Mouse (Mus musculus): ENCODE data around the gene Fbxo33. TPM values are rescaled to one million over a fixed set of nuclear protein-coding genes. Genes with fewer than 3 reads are reported as not detected.
"Not testable (repeated sequence)": the region's sequence is repeated elsewhere in the genome, so short reads cannot be mapped to it uniquely, and the experiment has no call there.

Gene Fbxo33
- total RNA-seq (2021) = 10 to 100 TPM; 32.3 to 34.0 TPM
- long read RNA-seq, experiment 1, transcript Fbxo33-201 (4 exons, 3,688 nt) = major isoform, 21 of 27 reads
- long read RNA-seq, experiment 1, partial matches to known transcripts = 0 of 27 reads
- long read RNA-seq, experiment 1, other reads (novel, unspliced or antisense) = 6 of 27 reads
- long read RNA-seq, experiment 2, transcript Fbxo33-201 (4 exons, 3,688 nt) = major isoform, 12 of 18 reads
- long read RNA-seq, experiment 2, partial matches to known transcripts = 1 of 18 reads
- long read RNA-seq, experiment 2, other reads (novel, unspliced or antisense) = 5 of 18 reads

DNA sequence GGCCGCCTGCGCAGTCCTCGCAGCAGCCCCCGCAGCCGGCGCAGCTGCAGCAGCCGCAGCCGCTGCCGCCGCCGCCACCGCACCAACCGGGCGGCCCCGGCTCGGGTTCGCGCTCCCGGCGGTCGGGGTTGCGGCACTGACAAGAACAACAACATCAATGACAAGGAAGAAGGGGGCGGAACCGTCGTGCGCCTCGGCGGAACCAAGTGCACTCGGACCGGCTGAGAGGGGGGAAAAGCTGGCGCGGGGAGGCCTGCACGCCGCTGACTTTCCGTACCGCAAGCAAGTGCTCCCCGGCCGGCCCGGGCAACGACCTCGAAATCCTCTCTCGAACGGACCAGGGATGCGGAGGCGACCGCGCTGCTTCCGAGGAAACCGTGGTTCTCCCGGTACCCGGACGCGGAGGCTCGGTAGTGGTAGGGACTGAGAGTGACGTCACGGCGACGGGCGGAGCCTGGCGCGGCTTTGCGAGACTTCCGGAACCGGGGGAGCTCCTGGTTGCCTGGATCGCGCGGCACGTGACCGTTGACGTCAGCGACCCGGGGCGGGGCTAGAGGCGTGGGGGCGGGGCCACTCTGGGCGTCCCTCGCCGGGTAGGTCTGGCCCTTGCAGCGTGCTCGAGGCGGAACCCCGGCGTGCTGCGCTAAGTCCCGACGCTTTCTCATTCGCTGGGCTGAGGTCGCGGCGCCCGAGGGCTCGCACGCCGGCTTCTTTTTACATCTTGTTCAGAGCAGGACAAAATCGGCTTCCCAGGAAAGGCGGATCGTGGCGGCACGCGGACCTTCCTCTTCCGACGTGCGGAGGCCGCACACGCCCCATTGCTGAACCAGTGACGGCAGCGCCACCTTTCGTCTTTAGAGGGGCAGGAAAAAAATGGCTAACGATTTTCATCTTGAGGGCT is at the start of gene Fbxo33:
Fbxo33 (minus strand) TSS at position 401 of the 901 bp plus-strand sequence.
- DNase-seq (ENCODE audit: low spot score in 2 of 2) = peak; percentile 97

DNA sequence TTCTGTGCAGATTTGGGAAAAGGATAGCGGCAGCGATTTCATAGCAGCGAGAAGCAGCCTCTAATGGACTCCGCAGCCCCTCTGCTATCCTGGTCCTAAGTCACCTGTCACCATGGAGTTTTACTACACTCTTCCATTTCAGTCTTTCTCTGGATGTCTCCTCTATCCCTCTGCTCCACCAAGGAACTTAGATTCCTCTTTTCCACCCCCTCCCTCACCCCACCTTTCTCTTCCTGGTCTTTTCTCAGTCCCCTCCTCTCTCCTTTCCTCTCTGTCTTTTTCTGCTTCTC is 46.4 kb upstream of the Fbxo33 start:
- no peak for DNase-seq (ENCODE audit: low spot score in 2 of 2)

DNA sequence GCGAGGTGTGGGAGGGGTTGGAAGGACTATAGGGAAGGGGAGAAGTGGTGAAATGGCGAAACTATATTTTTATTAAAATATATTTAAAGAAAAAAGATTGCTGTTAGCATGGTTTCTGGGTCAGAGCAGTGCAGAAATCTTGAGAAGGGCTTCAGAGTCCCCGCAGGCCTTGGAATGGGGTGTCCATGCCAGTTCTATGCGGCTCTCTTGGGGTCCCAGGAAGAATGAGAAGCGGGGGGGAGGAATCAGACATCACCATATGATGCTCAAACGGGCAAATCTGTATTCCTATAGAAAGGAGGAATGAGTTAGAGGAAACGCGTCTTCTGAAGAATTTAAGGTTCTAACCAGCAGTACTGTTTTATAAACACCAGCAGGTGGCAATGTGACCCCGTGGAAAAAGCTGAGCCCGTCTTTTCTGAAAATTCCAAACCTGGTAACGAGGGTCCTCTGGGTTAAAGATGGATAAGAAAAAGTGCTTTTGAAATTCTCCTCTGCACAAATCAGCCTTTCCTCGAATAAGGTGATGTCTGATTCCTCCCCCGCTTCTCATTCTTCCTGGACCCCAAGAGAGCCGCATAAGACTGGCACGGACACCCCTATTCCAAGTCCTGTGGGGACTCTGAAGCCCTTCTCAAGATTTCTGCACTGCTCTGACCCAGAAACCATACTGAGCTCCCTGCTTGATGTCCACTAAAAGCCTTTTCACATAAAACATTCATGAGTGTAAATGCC is 45.8 kb upstream of the Fbxo33 start:
- peak; percentile 73 to 75 for DNase-seq (ENCODE audit: low spot score in 2 of 2)

DNA sequence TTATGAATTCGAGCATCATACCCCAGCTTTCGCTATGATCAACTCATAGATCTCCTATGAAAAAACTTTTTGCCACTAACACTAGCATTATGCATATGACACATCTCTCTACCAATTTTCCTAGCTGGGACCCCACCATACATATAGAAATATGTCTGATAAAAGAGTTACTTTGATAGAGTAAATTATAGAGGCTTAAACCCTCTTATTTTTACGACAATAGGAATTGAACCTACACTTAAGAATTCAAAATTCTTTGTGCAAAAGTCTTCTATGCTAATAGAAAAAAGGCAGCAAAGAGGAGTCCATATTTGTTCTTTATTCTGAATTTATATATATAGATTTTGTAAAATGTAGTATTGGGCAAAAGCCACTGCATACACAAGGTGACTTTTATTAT is 43.3 kb upstream of the Fbxo33 start:
- DNase-seq (ENCODE audit: low spot score in 2 of 2) = no peak

DNA sequence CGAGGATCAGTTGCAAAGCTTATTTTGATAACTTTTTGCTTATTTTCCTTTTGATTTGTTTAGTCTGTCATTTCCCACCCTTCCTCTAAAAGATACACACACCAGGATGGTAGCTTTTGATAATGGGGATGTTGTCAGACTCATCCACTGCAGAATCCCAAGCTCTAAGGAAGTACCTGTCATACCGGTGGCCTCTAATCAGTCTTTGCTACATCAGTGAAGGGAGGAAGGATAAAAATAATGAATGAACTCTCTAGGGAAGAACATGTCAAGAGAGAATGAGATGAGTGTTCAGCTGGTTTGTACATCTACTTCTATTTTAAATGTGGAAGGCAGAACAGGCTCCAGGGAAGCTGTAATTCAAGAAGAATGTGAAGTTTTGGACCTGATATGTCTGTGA is 41.3 kb upstream of the Fbxo33 start:
- no peak for DNase-seq (ENCODE audit: low spot score in 2 of 2)

DNA sequence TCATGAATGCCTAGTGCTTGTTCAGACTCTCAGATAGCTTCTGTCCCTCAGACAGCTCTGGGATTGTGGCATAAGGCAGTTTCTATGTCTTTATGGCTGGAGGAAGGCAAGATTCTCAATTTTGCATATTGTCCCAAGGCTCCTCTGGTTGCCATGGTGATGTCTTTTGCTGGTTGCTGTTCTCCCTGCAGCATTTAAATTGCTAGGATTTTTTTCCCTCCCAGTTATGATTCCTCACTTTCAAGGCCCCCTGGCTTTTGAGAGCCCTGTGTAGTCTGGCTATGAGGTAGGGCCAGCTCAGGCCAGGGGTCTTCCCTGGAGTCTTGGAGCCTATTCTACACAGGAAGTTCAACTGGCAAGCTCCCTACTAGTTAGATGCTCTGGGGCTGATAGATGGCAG is 40.8 kb upstream of the Fbxo33 start:
- peak; percentile 26 to 49 for DNase-seq (ENCODE audit: low spot score in 2 of 2)

DNA sequence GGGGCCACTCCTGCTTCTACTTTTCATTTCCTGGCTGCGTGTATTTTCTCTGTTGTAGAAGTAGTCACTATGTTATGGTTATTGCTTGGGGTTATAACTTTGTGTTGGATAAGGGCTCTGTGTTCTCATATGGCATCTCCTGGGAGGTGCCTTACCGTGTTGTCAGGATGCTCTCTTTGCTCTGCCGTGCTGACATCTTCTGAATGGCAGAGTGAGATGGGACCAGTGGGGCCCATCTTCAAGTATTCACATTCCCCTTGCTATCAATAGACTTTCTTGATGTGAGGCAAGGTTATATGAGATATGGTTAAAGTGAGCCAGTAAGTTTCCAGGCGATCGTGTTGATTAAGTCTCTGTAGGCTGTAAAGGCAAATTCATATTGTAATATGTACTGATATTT is 39.5 kb upstream of the Fbxo33 start:
- no peak for DNase-seq (ENCODE audit: low spot score in 2 of 2)

DNA sequence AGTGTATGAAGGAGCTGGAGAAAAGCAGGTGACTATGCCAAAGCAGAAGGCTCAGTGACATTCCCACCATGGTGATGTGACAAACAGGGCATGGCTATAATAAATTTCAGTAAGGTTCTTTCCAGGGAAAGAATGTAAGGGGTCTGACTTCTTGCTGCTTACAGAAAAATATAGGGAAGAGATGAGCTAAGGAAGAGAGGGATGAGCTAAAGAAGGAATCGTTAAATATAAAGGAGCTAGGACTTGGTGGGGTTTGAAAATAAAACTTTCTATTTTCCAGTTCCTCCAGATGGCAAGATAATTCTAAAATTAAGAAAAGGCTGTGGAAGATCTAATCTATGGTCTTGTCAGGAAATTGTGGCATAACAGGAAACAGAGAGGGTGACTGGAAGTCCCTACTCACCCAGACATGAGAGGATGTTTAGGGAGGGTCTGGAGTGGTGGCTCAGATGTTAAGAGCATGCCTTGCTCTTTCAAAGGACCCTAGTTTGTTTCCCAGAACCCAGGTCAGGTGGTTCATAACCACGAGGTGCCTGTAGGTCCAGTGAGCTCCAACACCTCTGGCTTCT is 30.8 kb upstream of the Fbxo33 start:
- no peak for DNase-seq (ENCODE audit: low spot score in 2 of 2)

DNA sequence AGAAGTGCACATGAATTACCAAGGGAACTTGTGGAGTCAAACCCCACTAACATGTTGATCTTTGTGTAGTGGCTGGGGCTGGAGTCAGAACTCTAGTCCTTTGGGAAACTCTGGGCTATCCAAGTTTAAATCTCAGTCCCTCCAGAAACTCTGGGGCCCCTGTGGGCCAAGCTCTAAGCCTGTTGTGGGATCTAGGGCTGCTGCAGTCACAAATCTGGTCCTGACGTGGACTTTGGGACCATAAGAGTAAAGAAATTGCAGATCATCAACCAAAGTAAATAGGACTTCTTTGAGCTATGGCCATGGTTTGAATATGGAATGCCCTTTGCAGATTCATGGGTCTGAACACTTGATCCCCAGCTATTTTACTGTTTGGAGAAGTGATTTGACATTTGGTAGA is 29.4 kb upstream of the Fbxo33 start:
- no peak for DNase-seq (ENCODE audit: low spot score in 2 of 2)

DNA sequence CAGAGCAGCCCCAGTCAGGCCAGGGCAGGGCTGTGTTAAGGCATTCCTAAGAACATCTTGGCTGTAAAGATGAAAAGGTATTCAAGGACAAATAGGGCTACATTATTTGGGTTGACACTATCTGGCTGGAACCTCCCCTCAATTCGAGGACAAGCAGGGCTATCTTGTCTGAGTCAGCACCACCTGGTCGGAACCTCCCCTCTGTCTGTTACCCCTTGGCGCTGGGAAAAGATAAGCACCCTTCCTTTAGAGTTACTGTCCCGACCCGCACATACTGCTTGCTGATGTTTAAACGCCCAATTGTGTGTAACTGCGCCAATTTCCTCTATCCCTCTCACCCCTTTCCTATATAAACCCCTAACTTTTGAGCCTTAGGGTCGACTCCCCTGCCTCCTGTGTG is 21.5 kb upstream of the Fbxo33 start:
- not testable (repeated sequence) for DNase-seq (ENCODE audit: low spot score in 2 of 2)

DNA sequence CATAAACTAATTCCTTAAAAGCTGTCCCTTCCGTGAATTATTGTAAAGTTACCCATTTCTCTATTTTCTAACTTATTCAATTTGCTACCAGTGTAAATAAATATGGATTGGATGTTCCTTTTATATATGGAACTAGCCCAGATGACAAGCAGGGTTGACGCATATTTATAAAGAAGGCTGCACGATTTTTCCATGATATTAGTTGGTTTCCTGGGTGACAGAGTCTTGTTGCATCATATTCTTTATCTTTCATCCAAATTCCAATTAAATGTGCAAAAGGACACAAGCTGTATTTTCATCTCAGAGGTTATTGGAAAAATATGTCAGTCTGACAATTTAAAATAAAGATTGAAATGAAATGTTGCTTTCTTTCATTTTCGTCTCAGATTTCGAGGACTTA is 18.9 kb upstream of the Fbxo33 start:
- DNase-seq (ENCODE audit: low spot score in 2 of 2) = peak in 1 of 2 experiments; percentile 45

DNA sequence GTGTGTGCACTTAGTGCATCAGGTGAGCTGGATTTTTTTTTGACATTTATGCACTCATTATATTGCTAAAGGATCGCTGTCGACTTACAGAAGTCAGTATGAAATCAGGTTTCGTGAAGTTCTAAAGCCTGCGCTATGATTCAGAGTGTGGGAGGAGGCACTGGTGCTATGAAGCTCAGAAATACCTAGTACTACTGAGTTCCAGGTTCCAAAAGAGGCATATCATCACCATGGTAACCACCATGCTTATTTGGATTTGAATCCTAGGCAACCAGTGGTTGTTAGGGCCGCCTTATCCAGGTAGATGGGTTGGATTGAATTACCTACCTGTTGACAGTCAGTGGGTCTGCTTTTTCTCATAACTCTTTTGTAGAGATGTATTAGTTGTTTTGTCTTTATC is 8.9 kb upstream of the Fbxo33 start:
- no peak for DNase-seq (ENCODE audit: low spot score in 2 of 2)

DNA sequence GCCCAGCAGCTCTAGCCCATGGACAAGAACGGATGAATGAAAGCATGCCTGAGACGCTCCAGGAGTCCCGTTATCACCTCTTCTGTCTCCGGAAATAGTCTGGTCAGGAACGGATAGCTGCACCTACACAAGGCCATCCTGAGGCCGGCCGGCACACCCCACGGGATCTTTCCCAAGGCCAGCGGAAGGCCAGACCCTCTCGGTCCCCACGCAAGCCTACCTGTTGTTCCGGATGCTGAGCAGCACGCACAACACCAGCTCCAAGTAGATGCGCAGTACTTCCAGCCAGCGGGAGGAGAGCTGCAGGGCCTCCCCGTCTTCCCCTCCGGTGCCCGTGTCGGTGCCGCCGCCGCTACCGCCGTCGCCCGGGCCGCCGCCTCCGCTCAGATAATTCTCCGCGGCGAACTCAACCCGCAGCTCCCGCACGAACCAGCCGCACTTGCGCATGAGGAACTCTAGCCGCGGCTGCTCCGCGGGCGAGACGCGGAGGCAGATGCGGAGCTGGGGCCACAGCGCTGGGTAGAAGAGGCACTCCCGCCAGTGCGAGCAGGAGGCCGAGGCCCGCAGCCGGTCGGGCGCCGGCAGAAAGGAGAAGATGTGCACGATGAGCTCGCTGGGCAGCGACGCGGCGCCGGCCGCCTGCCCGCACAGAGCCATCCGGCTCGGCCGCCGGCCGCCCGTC is 744 bp downstream of the Fbxo33 start:
- no peak for DNase-seq (ENCODE audit: low spot score in 2 of 2)

DNA sequence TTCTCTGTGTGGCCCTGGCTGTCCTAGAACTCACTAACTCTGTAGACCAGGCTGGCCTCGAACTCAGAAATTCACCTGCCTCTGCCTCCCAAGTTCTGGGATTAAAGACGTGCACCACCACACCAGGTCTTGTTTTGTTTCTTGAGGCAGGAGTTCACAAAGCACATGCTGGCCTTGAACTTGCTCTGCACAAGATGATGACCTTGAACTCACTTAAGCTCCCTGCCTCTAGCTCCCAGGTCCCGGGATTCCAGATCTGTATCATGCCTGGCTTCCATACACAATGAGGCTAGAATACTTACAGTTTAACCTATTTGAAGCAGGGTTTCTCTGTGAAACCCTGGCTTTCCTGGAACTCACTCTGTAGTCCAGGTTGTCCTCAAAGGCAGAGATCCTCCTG is 2.2 kb downstream of the Fbxo33 start:
- no peak for DNase-seq (ENCODE audit: low spot score in 2 of 2)

DNA sequence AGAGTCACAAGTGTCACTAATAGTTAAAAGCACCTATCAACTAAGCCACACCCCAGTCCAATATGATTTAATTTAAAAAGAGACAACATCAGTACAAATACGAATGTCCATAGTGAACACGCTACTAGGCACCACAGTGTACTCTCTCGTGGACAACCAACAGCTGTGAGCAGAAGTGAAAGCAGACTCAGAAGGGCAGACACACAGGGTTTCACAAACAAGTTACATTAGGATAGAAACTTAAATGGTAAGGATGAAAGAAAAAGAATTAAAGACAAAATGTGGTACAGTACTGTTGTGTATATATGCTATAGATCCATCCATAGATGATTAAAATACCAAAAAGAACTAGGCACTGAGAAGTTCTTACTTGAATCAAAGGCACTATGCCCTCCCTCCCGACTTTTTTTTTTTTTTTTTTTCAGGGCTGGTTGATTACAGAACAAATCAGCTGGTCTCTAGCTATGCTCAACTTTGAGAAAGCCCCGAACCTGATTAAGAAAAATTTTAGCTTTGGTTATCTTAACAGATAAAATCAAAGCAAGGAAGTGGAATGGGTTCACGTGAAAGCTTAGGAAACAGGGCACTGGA is 2.8 kb downstream of the Fbxo33 start:
- no peak for DNase-seq (ENCODE audit: low spot score in 2 of 2)

DNA sequence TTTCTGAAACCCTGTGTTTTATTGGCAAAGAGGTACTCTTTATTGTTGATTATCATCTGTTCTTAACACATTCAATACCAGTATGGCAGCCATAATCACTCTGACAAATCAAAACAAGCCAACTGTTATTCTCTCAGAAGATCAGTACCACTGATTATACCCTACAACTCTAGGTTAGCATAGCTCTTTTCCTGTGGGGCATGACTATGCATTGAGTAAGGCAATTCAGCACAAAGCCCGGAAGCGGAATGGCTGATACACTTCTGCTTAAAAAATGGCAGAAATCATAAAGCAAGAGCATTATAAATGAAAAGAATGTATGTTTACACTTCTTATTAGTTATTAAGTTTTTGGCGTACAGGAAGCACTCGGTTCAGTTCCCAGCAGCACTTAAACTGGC is 3.3 kb downstream of the Fbxo33 start:
- DNase-seq (ENCODE audit: low spot score in 2 of 2) = no peak

DNA sequence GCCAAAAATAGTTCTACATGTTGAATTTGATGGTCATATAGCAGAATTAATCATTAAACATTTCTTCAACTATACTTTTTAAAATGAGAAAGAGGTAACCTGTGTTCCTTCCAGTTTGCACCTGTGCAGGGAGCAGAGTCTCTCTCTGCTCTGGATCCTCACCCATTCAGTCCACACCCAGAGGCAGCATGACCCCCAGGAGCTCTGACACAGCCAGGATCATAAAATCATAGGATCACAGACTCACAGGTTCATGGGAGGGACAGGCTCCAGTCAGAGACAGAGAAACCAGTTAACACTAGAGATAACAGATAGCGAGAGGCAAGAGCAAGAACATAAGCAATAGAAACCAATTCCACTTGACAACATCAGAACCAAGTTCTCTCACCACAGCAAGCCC is 11.7 kb downstream of the Fbxo33 start:
- no peak for DNase-seq (ENCODE audit: low spot score in 2 of 2)

DNA sequence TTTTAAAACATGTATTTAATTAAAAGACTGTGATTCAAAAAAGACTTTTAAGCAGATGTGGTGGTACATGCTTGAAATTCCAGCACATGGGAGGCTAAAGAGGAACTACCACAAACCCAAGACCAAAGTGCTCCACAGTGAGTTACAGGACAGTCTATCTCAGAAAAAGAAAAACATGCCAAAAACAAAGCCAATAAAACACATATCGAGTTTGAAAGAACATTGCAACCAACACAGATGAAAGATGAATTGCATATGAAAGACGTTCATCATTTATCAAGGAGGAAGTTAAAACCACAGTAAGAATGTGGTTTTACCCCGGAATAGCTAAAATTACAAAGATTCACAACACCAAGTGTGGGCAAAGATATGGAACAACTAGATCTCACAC is 12.5 kb downstream of the Fbxo33 start:
- DNase-seq (ENCODE audit: low spot score in 2 of 2) = no peak

DNA sequence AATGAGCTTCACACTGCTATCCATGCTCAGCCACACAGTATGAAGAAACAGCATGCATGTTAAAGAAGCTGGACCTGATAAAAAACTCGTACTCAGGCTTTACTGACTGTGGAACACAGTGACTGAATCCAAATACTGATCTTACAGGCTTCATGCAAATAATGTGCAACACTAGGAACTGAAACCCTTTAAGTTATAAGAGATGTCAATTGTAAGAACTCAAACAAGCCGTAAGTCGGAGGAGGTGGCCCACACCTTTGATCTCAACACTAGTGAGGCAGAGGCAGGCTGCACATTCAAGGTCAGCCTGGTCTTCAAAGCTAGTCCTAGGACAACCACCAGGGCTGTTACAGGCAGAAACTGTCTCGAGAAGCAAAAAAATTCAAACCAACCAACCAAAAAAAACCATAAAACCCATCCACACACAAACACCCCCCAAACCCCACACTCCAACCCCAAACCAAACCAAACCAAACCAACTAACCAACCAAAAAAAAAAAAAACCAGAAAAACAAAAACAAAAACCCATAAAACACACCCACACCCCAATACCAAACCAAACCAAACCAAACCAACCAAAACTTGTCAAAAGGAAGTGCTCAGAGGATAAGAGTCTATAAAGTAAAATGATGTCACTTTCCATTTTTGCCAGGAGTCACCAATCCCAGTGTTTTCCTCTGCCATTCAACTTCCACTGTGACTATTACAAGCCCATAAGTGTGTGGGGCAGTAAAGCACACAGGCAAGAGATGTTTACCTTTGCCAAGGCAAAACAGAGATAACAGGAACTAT is 13.1 kb downstream of the Fbxo33 start:
- no peak for DNase-seq (ENCODE audit: low spot score in 2 of 2)

DNA sequence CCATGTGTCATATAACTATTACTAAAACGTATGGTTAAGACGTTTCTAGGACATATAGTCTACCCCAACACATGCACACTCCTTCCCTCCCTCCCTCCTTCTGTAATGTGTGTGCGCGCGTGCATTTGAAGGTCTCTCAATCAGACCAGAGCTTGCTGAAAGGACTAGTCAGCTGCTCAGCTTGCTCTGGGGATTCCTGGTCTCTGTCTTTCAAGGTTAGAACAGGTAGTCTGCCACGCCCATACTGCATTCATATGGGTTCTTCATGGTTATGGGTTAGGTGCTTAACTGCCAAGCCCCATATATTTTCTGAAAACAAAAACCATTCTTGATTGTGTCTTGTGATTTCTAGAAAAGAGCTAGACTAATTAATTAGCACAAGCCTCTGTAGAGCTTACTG is 14.0 kb downstream of the Fbxo33 start:
- no peak for DNase-seq (ENCODE audit: low spot score in 2 of 2)

Measured in layer of hippocampus, postnatal 14 days (tissue).